Mouse (Mus musculus) ES-E14 (cell line): Measurements from ENCODE around the gene Ngfr.

ENCODE experiments used
- CHD2 ChIP-seq: IDR thresholded peaks from 2 replicates; pipeline ENCODE4 v1.6.1; 2014; ENCODE audit warnings: mild to moderate bottlenecking, low read depth, low read length, inconsistent platforms
- HCFC1 ChIP-seq: IDR thresholded peaks from 2 replicates; pipeline ENCODE4 v1.6.1; 2012; ENCODE audit warnings: low read length, inconsistent platforms, borderline replicate concordance; ENCODE audit not compliant: insufficient read depth
- MAFK ChIP-seq: IDR thresholded peaks from 2 replicates; pipeline ENCODE4 v1.6.1; 2014; ENCODE audit warnings: mild to moderate bottlenecking, low read depth, low read length, inconsistent platforms; ENCODE audit not compliant: insufficient read depth
- ZC3H11A ChIP-seq: IDR thresholded peaks from 2 replicates; pipeline ENCODE4 v1.6.1; 2012; ENCODE audit warnings: low read depth, mild to moderate bottlenecking, inconsistent platforms, low read length, borderline replicate concordance
- ZNF384 ChIP-seq: IDR thresholded peaks from 2 replicates; pipeline ENCODE4 v1.6.1; 2012; ENCODE audit warnings: low read depth, low read length, inconsistent platforms

DNA sequence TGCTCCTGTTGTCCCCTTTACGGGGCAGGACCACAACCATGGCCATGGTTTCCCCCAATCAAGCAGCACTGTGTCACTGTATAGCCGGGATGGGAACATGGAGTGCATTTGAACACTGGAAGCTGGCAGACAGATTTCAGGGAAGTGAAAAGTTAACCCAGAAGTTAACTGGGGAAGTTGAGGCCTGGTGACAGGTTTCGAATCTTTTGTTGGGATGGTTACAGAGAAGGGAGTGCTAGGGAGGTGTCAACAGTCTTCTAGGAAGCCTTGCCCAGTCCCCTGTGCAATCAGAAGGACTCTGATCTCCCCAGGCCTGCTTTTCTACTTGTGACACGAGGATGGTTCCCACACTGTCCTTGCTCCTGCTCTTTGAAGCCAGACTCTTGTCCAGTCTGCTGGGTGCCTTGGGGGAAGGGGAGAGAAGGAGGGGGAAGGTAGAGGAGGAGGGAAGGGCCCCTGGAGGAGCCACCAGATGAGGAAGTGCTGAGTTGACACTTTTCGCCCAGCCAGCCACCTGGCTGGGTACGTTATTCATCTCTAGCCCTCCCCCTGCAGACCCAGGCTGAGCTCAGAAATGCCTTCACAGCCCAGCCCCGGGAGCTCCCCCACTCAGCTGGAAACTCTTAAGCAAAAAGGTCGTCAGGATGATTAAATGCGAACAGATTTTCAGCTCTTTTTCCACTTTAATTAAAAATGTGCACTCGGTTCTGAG is 8.1 kb upstream of the Ngfr start:
- no peak for TF ChIP-seq ZC3H11A
- TF ChIP-seq MAFK: peak; percentile 98
- TF ChIP-seq ZNF384: no peak
- no peak for TF ChIP-seq HCFC1
- no peak for TF ChIP-seq CHD2
